Mouse (Mus musculus): Measurements from ENCODE around the gene Pfdn6. TPM values are rescaled to one million over a fixed set of nuclear protein-coding genes. Genes with fewer than 3 reads are reported as not detected.
A peak's percentile ranks its signal among the peaks of the same experiment; 100 is the strongest.
"Not testable (repeated sequence)": the region's sequence is repeated elsewhere in the genome, so short reads cannot be mapped to it uniquely, and the experiment has no call there.

Gene Pfdn6
- polyA plus RNA-seq, 1 experiment from 2014 or later, result 113 TPM

- peaks cover 18% of the 10 kb centered on the region for H3K36me3 ChIP-seq
- peaks cover 19% of the 10 kb centered on the region for H3K4me1 ChIP-seq
- peak overlapping the region; percentile 90 for H3K9ac ChIP-seq
- not testable (repeated sequence) for H3K27me3 ChIP-seq (replicated peaks); H3K9me3 ChIP-seq
- WGBS, result under 1% methylated on average over 31 of the region's 44 CpGs
- peak overlapping the region; percentile 73 for H3K4me3 ChIP-seq
- ATAC-seq (ENCODE audit: extremely low read depth, insufficient number of reproducible peaks, low FRiP score, low TSS enrichment), result peak; percentile 7; the same call in 1 of the 2 replicates
- peak overlapping the region; percentile 66 for H3K27ac ChIP-seq (replicated peaks)
- peak overlapping the region; percentile 73 for H3K4me2 ChIP-seq
These were observed 50.1 kb downstream of the Pfdn6 start for GRCm38 (mm10) chr17:33889941-33890532.

Other genes with a start within 250 kb of the Pfdn6 start
- 77.3 and 83.7 TPM in 2 replicates for gene March2, start 221.7 kb downstream of the Pfdn6 start, polyA plus RNA-seq (2015; fragmentation: Nextera tagmentation; extraction: Ambion mirVana)
- gene Rab11b, start 179.8 kb downstream of the Pfdn6 start, polyA plus RNA-seq (2015; fragmentation: Nextera tagmentation; extraction: Ambion mirVana), result 318 and 325 TPM in 2 replicates
- 17.0 and 17.8 TPM in 2 replicates for gene Angptl4, start 158.5 kb downstream of the Pfdn6 start, polyA plus RNA-seq (2015; fragmentation: Nextera tagmentation; extraction: Ambion mirVana)
- 40.0 and 47.0 TPM in 2 replicates for gene Kank3, start 129.8 kb downstream of the Pfdn6 start, polyA plus RNA-seq (2015; fragmentation: Nextera tagmentation; extraction: Ambion mirVana)
- 570 and 648 TPM in 2 replicates for gene Rps28, start 115.8 kb downstream of the Pfdn6 start, polyA plus RNA-seq (2015; fragmentation: Nextera tagmentation; extraction: Ambion mirVana)
- gene Ndufa7, start 115.8 kb downstream of the Pfdn6 start, polyA plus RNA-seq (2015; fragmentation: Nextera tagmentation; extraction: Ambion mirVana), result 527 and 576 TPM in 2 replicates
- 48.1 and 50.0 TPM in 2 replicates for gene Cd320, start 97.3 kb downstream of the Pfdn6 start, polyA plus RNA-seq (2015; fragmentation: Nextera tagmentation; extraction: Ambion mirVana)
- gene Gm7029, start 66.5 kb downstream of the Pfdn6 start, polyA plus RNA-seq (2015; fragmentation: Nextera tagmentation; extraction: Ambion mirVana), result not detected in 2 replicates
- gene Kifc1, start 49.7 kb downstream of the Pfdn6 start, polyA plus RNA-seq (2015; fragmentation: Nextera tagmentation; extraction: Ambion mirVana), result 5.3 and 5.4 TPM in 2 replicates
- 0.19 TPM in 1 of 2 replicates, not detected in the other for gene Platr17, start 35.2 kb downstream of the Pfdn6 start, polyA plus RNA-seq (2015; fragmentation: Nextera tagmentation; extraction: Ambion mirVana)
- 31.7 and 35.3 TPM in 2 replicates for gene Daxx, start 30.9 kb downstream of the Pfdn6 start, polyA plus RNA-seq (2015; fragmentation: Nextera tagmentation; extraction: Ambion mirVana)
- 34.2 and 36.8 TPM in 2 replicates for gene Tapbp, start 24.4 kb downstream of the Pfdn6 start, polyA plus RNA-seq (2015; fragmentation: Nextera tagmentation; extraction: Ambion mirVana)
- 12.8 and 12.9 TPM in 2 replicates for gene Zbtb22, start 24.4 kb downstream of the Pfdn6 start, polyA plus RNA-seq (2015; fragmentation: Nextera tagmentation; extraction: Ambion mirVana)
- 32.6 and 37.6 TPM in 2 replicates for gene Rgl2, start 10.8 kb downstream of the Pfdn6 start, polyA plus RNA-seq (2015; fragmentation: Nextera tagmentation; extraction: Ambion mirVana)
- 20.5 and 20.6 TPM in 2 replicates for gene Wdr46, start 317 bp upstream of the Pfdn6 start, polyA plus RNA-seq (2015; fragmentation: Nextera tagmentation; extraction: Ambion mirVana)
- gene B3galt4, start 11.1 kb upstream of the Pfdn6 start, polyA plus RNA-seq (2015; fragmentation: Nextera tagmentation; extraction: Ambion mirVana), result 4.5 and 7.0 TPM in 2 replicates
- 36.0 and 39.6 TPM in 2 replicates for gene Vps52, start 15.5 kb upstream of the Pfdn6 start, polyA plus RNA-seq (2015; fragmentation: Nextera tagmentation; extraction: Ambion mirVana)
- 923 and 1,093 TPM in 2 replicates for gene Rps18, start 15.7 kb upstream of the Pfdn6 start, polyA plus RNA-seq (2015; fragmentation: Nextera tagmentation; extraction: Ambion mirVana)
- 23.4 and 32.0 TPM in 2 replicates for gene H2-K1, start 60.0 kb upstream of the Pfdn6 start, polyA plus RNA-seq (2015; fragmentation: Nextera tagmentation; extraction: Ambion mirVana)
- 10.4 and 14.9 TPM in 2 replicates for gene Ring1, start 84.3 kb upstream of the Pfdn6 start, polyA plus RNA-seq (2015; fragmentation: Nextera tagmentation; extraction: Ambion mirVana)
- gene H2-Ke6, start 87.7 kb upstream of the Pfdn6 start, polyA plus RNA-seq (2015; fragmentation: Nextera tagmentation; extraction: Ambion mirVana), result 37.7 and 45.6 TPM in 2 replicates
- gene Slc39a7, start 91.3 kb upstream of the Pfdn6 start, polyA plus RNA-seq (2015; fragmentation: Nextera tagmentation; extraction: Ambion mirVana), result 128 and 130 TPM in 2 replicates
- 28.5 and 32.4 TPM in 2 replicates for gene Rxrb, start 91.5 kb upstream of the Pfdn6 start, polyA plus RNA-seq (2015; fragmentation: Nextera tagmentation; extraction: Ambion mirVana)
- gene Col11a2, start 99.1 kb upstream of the Pfdn6 start, polyA plus RNA-seq (2015; fragmentation: Nextera tagmentation; extraction: Ambion mirVana), result 0.34 and 0.64 TPM in 2 replicates
- 0.23 TPM in 2 replicates for gene H2-Oa, start 152.0 kb upstream of the Pfdn6 start, polyA plus RNA-seq (2015; fragmentation: Nextera tagmentation; extraction: Ambion mirVana)
- gene H2-DMa, start 179.2 kb upstream of the Pfdn6 start, polyA plus RNA-seq (2015; fragmentation: Nextera tagmentation; extraction: Ambion mirVana), result 6.0 TPM in 2 replicates
- gene Brd2, start 182.3 kb upstream of the Pfdn6 start, polyA plus RNA-seq (2015; fragmentation: Nextera tagmentation; extraction: Ambion mirVana), result 69.0 and 70.0 TPM in 2 replicates
- gene H2-DMb2, start 203.0 kb upstream of the Pfdn6 start, polyA plus RNA-seq (2015; fragmentation: Nextera tagmentation; extraction: Ambion mirVana), result 0.15 and 0.20 TPM in 2 replicates
- gene H2-DMb1, start 212.7 kb upstream of the Pfdn6 start, polyA plus RNA-seq (2015; fragmentation: Nextera tagmentation; extraction: Ambion mirVana), result 0.24 and 0.27 TPM in 2 replicates
- gene Tap1, start 247.2 kb upstream of the Pfdn6 start, polyA plus RNA-seq (2015; fragmentation: Nextera tagmentation; extraction: Ambion mirVana), result 1.4 and 1.6 TPM in 2 replicates
- gene Psmb9, start 247.4 kb upstream of the Pfdn6 start, polyA plus RNA-seq (2015; fragmentation: Nextera tagmentation; extraction: Ambion mirVana), result 1.7 and 2.1 TPM in 2 replicates